Mouse (Mus musculus): ENCODE data around the gene Zfp777. TPM values are rescaled to one million over a fixed set of nuclear protein-coding genes. Genes with fewer than 3 reads are reported as not detected.
A peak's percentile ranks its signal among the peaks of the same experiment; 100 is the strongest.

The Zfp777 gene
- 13.0 and 13.3 TPM in 2 replicates for polyA plus RNA-seq (2016; fragmentation: Nextera tagmentation; extraction: Ambion mirVana)

GRCm38 (mm10) chr6:48048426-48049272 lies at the start of gene Zfp777:
Zfp777 (minus strand) TSS chr6:48048911.
- peak within 1 kb of the TSS; percentile 86 for H3K4me3 ChIP-seq
- peak; percentile 88 for ATAC-seq (ENCODE audit: low FRiP score, low read depth)
- H3K36me3 ChIP-seq, result peaks cover 9% of the 10 kb centered on the region
- under 1% methylated on average over 79 of the region's 82 CpGs for WGBS
- no peaks in the 10 kb centered on the region for H3K9me3 ChIP-seq
- H3K27me3 ChIP-seq (replicated peaks), result no peaks in the 10 kb centered on the region
- peaks cover 8% of the 10 kb centered on the region for H3K4me1 ChIP-seq
- peak within 1 kb of the TSS; percentile 85 for H3K4me2 ChIP-seq (replicated peaks)
- H3K27ac ChIP-seq, result peak within 1 kb of the TSS; percentile 81
- peak within 1 kb of the TSS; percentile 89 for H3K9ac ChIP-seq

- Histone ChIP-seq H3K9me3 (no peaks in the 10 kb centered on the region), H3K4me3 (peak overlapping the region; percentile 93; the same call in 1 of the 2 replicates), H3K4me2 (replicated peaks) (peak overlapping the region; percentile 64), H3K4me1 (peaks cover 9% of the 10 kb centered on the region), H3K27me3 (replicated peaks) (no peaks in the 10 kb centered on the region), H3K36me3 (peaks cover 16% of the 10 kb centered on the region), H3K27ac (no peak overlapping the region), H3K9ac (no peak overlapping the region)
- 42% methylated on average over 14 of the region's 14 CpGs for WGBS
- ATAC-seq (ENCODE audit: low FRiP score, low read depth), result no peak
These were observed 38.4 kb upstream of the Zfp777 start for GRCm38 (mm10) chr6:48086957-48087715.

- under 1% methylated on average over 53 of the region's 53 CpGs for WGBS
These were observed 37.8 kb upstream of the Zfp777 start, which contains the start of gene Zfp746 for GRCm38 (mm10) chr6:48086471-48086878. Zfp746 (minus strand) TSS chr6:48086593.

GRCm38 (mm10) chr6:48085521-48086404 lies 37.1 kb upstream of the Zfp777 start:
- Histone ChIP-seq H3K4me3 (peak overlapping the region; percentile 93), H3K9ac (peak overlapping the region; percentile 98), H3K9me3 (no peaks in the 10 kb centered on the region), H3K27ac (peak overlapping the region; percentile 85), H3K27me3 (replicated peaks) (no peaks in the 10 kb centered on the region), H3K36me3 (peaks cover 30% of the 10 kb centered on the region), H3K4me1 (peaks cover 9% of the 10 kb centered on the region), H3K4me2 (replicated peaks) (peak overlapping the region; percentile 64)
- ATAC-seq (ENCODE audit: low FRiP score, low read depth), result peak; percentile 90
- WGBS, result 3% methylated on average over 68 of the region's 72 CpGs

More at GRCm38 (mm10) chr6:48086471-48086878, 37.8 kb upstream of the Zfp777 start, which contains the start of gene Zfp746:
- Histone ChIP-seq H3K27me3 (replicated peaks) (no peaks in the 10 kb centered on the region), H3K27ac (peak within 1 kb of the TSS; percentile 85), H3K4me1 (peaks cover 9% of the 10 kb centered on the region), H3K9me3 (no peaks in the 10 kb centered on the region), H3K36me3 (peaks cover 23% of the 10 kb centered on the region), H3K4me3 (peak within 1 kb of the TSS; percentile 93), H3K9ac (peak within 1 kb of the TSS; percentile 98), H3K4me2 (replicated peaks) (peak within 1 kb of the TSS; percentile 64)
- ATAC-seq (ENCODE audit: low FRiP score, low read depth), result peak; percentile 95

GRCm38 (mm10) chr6:48083733-48084191 lies 35.1 kb upstream of the Zfp777 start:
- H3K4me1 ChIP-seq, result peaks cover 9% of the 10 kb centered on the region
- WGBS, result 96% methylated on average over 6 of the region's 6 CpGs
- no peak overlapping the region for H3K9ac ChIP-seq
- ATAC-seq (ENCODE audit: low FRiP score, low read depth), result no peak
- no peaks in the 10 kb centered on the region for H3K27me3 ChIP-seq (replicated peaks)
- no peak overlapping the region for H3K4me2 ChIP-seq (replicated peaks)
- H3K27ac ChIP-seq, result no peak overlapping the region
- peaks cover 48% of the 10 kb centered on the region for H3K36me3 ChIP-seq
- no peaks in the 10 kb centered on the region for H3K9me3 ChIP-seq
- H3K4me3 ChIP-seq, result no peak overlapping the region

DNA sequence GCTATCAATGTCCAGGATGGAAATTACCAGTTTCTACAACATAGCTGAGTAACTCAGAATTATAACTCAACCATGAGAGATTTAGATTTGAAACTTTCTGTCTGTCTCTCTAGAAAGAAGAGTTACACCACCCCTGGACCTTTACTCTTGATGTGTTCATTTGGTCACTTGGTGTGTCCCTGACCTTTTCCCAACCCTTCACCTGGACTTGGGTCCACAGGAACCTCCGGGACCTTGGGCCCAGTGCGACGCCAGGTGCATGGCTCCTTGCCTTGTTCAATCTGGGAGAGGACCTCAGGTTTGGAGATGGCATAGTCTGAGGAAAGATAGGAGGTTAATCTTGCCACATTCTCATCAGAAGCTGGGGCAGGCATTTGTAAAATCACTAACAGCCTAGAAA lies 33.2 kb upstream of the Zfp777 start:
- peaks cover 9% of the 10 kb centered on the region for H3K4me1 ChIP-seq
- H3K4me3 ChIP-seq, result no peak overlapping the region
- H3K4me2 ChIP-seq (replicated peaks), result no peak overlapping the region
- 100% methylated on average over 3 of the region's 3 CpGs for WGBS
- H3K36me3 ChIP-seq, result peaks cover 65% of the 10 kb centered on the region
- H3K27ac ChIP-seq, result no peak overlapping the region
- no peak overlapping the region for H3K9ac ChIP-seq
- no peaks in the 10 kb centered on the region for H3K27me3 ChIP-seq (replicated peaks)
- no peak for ATAC-seq (ENCODE audit: low FRiP score, low read depth)
- no peaks in the 10 kb centered on the region for H3K9me3 ChIP-seq

DNA sequence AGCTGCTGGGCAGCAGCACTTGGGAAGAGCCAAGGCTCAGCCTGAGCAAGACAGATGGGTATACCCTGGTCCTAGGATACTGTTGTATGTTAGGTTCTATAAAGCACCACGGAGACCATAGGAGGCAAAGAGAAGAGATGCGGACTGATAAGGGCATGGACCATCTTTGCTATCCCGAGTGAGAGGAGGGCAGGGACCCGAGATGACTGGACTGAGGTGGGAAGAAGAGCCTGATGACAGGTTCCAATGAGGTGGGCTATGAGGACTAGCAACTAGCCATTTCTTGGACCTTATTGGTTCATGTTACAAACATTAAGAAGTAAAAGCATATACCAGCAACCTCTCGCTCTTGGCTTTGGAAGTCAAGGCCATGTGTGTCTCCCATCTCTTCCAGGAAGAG lies 32.3 kb upstream of the Zfp777 start:
- Histone ChIP-seq H3K4me1 (peaks cover 9% of the 10 kb centered on the region), H3K4me3 (no peak overlapping the region), H3K36me3 (peaks cover 65% of the 10 kb centered on the region), H3K4me2 (replicated peaks) (no peak overlapping the region), H3K9ac (no peak overlapping the region), H3K27me3 (replicated peaks) (no peaks in the 10 kb centered on the region), H3K9me3 (no peaks in the 10 kb centered on the region), H3K27ac (no peak overlapping the region)
- 96% methylated on average over 5 of the region's 5 CpGs for WGBS
- no peak for ATAC-seq (ENCODE audit: low FRiP score, low read depth)

DNA sequence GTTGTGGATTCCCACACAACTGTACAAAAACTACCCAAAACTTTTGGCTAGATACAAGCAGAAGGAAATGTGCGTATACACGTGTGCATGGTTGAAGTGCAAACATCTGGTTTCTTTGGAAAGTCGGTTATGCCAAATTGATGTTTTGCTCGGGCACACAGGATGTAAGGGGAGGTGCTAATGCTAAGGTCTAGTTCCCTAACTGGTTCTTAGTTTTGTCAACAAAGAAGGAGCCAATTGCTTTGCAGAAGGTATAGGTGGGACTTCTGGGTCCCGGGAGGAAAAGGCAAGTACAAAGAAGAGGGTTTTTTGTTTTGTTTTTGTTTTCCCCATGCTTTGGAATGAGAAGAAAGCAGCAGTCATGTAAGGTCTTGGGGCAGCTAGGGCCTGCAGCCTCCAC lies 24.6 kb upstream of the Zfp777 start:
- Histone ChIP-seq H3K4me1 (no peaks in the 10 kb centered on the region), H3K27ac (no peak overlapping the region), H3K9ac (no peak overlapping the region), H3K4me3 (no peak overlapping the region), H3K36me3 (peaks cover 34% of the 10 kb centered on the region), H3K4me2 (replicated peaks) (no peak overlapping the region), H3K9me3 (no peaks in the 10 kb centered on the region), H3K27me3 (replicated peaks) (no peaks in the 10 kb centered on the region)
- no peak for ATAC-seq (ENCODE audit: low FRiP score, low read depth)
- 84% methylated on average over 5 of the region's 5 CpGs for WGBS

DNA sequence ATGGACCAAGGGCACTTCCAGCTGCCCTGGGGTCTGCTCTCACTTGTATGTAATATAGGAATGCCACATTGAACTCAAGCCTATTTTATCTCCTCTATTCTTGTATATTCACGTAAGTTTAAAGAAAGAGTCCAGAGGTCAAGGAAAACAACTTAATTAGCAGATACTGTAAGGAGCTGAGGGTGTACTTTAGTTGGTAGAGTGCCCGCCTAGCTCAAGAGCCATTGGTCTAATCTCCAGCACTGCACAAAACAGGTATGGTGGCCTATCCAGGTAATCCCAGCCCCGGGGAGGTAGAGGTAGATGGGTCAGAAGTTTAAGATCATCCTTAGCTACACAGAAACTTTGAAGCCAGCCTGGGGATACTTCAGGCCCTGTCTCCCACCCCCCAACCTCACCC lies 18.8 kb upstream of the Zfp777 start:
- H3K36me3 ChIP-seq, result peaks cover 60% of the 10 kb centered on the region
- H3K4me3 ChIP-seq, result no peak overlapping the region
- no peak overlapping the region for H3K4me2 ChIP-seq (replicated peaks)
- no peak overlapping the region for H3K9ac ChIP-seq
- H3K9me3 ChIP-seq, result no peaks in the 10 kb centered on the region
- H3K27me3 ChIP-seq (replicated peaks), result no peaks in the 10 kb centered on the region
- no peak overlapping the region for H3K27ac ChIP-seq
- 94% methylated on average over 3 of the region's 3 CpGs for WGBS
- no peaks in the 10 kb centered on the region for H3K4me1 ChIP-seq
- ATAC-seq (ENCODE audit: low FRiP score, low read depth), result no peak

- 96% methylated on average over 6 of the region's 6 CpGs for WGBS
- no peaks in the 10 kb centered on the region for H3K27me3 ChIP-seq (replicated peaks)
- peaks cover 67% of the 10 kb centered on the region for H3K36me3 ChIP-seq
- no peaks in the 10 kb centered on the region for H3K9me3 ChIP-seq
- no peak overlapping the region for H3K4me2 ChIP-seq (replicated peaks)
- no peak overlapping the region for H3K4me3 ChIP-seq
- H3K27ac ChIP-seq, result no peak overlapping the region
- H3K4me1 ChIP-seq, result no peaks in the 10 kb centered on the region
- no peak overlapping the region for H3K9ac ChIP-seq
- ATAC-seq (ENCODE audit: low FRiP score, low read depth), result no peak
These were observed 16.9 kb upstream of the Zfp777 start for GRCm38 (mm10) chr6:48065587-48066075.

- Histone ChIP-seq H3K9me3 (no peaks in the 10 kb centered on the region), H3K36me3 (peaks cover 67% of the 10 kb centered on the region)
- no peak for ATAC-seq (ENCODE audit: low FRiP score, low read depth)
These were observed 15.7 kb upstream of the Zfp777 start for GRCm38 (mm10) chr6:48064451-48064850.

More at GRCm38 (mm10) chr6:48064451-48064850, 15.7 kb upstream of the Zfp777 start:
- H3K27me3 ChIP-seq (replicated peaks), result no peaks in the 10 kb centered on the region
- H3K4me3 ChIP-seq, result no peak overlapping the region
- no peak overlapping the region for H3K4me2 ChIP-seq (replicated peaks)
- WGBS, result 95% methylated on average over 14 of the region's 14 CpGs
- no peaks in the 10 kb centered on the region for H3K4me1 ChIP-seq
- no peak overlapping the region for H3K27ac ChIP-seq
- no peak overlapping the region for H3K9ac ChIP-seq
